Mouse (Mus musculus) megakaryocyte-erythroid progenitor cell, adult 5 weeks (primary cell): Measurements from ENCODE around the gene Gm3139. TPM values are rescaled to one million over a fixed set of nuclear protein-coding genes. Genes with fewer than 3 reads are reported as not detected.

Experiments
- polyA plus RNA-seq: library from polyadenylated mRNA; stranded (reverse); fragments of >175 nt; gene quantifications from 2 replicates; pipeline ENCODE4 v1.2.3, GENCODE M21; 2012

Gm3139 gene
- polyA plus RNA-seq = not detected in 2 replicates

DNA sequence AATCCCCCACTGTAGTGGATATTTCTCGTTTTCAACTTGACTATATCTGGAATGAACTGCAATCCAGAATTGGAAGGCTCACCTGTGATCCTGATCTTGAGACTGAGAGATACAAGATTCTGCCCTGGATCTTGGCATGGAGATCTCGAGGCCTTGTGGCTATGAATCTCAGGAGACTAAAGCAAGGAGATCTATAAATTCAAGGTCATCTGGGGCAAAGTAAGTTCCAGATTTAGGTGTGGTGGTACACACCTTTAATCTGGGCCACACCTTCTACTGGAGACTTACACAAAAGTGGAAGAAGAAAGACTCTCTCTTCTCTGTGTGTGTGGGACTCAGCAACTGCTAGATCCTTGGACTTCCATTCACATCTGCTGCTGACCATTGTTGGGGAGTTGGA lies at the start of gene Gm3139:
Gene Gm3139 (plus strand): TSS at position 301 of the 400 bp plus-strand sequence.

Other genes with a start within 250 kb of the Gm3139 start
- not detected in 2 replicates for gene A430089I19Rik, start 219.5 kb upstream of the Gm3139 start, polyA plus RNA-seq
- not detected in 2 replicates for gene Gm6502, start 211.9 kb upstream of the Gm3139 start, polyA plus RNA-seq
- not detected in 2 replicates for gene AA792892, start 186.5 kb upstream of the Gm3139 start, polyA plus RNA-seq
- gene Gm7682, start 80.5 kb upstream of the Gm3139 start, polyA plus RNA-seq = not detected in 2 replicates
- not detected in 2 replicates for gene Gm3147, start 90.1 kb downstream of the Gm3139 start, polyA plus RNA-seq
- gene Gm6509, start 97.7 kb downstream of the Gm3139 start, polyA plus RNA-seq = not detected in 2 replicates
- gene Gm6205, start 122.1 kb downstream of the Gm3139 start, polyA plus RNA-seq = not detected in 2 replicates